Mouse (Mus musculus): ENCODE measurements around the gene Kyat3.
"Not testable (repeated sequence)": the region's sequence is repeated elsewhere in the genome, so short reads cannot be mapped to it uniquely, and the experiment has no call there.

The Kyat3 gene

GRCm38 (mm10) chr3:142700442-142701322, at the start of gene Kyat3:
Kyat3 (plus strand) TSS chr3:142701051.
- peak; percentile 88 to 94 for DNase-seq (ENCODE audit: low spot score in 2 of 2)

DNA sequence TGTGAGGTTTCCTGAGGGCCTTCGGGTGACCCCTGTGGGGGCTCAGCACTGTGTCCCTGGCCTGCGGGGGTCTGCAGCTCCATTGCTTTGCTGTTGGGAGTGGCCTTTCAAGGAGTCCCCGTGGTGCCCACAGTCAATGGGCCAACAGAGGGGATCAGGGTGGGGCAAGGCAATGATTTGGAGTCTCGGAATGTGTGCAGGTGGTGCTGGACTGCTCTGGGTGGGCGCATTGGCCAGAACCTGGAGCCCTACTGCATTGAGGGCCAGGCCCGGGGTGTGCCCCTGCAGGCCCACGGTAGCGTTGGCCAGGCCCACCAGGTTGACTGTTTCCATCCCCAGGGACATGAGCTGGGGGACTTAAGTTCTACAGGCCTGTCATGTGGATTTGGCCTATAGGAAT, 36.1 kb upstream of the Kyat3 start:
- DNase-seq (ENCODE audit: low spot score in 2 of 2) = no peak

DNA sequence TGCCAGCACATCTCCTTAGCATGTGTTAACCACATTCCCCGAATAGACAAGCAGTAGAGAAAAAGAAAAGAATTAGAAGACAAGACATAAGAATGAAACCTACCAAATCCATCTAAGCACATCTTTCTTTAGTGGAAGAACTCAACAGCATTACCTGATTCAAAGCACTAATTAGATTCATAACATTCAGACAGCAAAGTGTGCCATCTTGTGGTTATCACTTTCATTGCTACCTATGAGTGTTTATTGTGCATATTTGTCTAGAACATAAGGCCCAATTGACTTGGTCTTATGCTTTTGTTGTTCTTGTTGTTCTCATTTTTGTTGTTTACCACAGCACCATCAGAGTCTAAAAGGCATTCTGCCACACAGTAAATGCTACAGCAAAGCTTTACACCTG, 26.2 kb upstream of the Kyat3 start:
- DNase-seq (ENCODE audit: low spot score in 2 of 2) = no peak

DNA sequence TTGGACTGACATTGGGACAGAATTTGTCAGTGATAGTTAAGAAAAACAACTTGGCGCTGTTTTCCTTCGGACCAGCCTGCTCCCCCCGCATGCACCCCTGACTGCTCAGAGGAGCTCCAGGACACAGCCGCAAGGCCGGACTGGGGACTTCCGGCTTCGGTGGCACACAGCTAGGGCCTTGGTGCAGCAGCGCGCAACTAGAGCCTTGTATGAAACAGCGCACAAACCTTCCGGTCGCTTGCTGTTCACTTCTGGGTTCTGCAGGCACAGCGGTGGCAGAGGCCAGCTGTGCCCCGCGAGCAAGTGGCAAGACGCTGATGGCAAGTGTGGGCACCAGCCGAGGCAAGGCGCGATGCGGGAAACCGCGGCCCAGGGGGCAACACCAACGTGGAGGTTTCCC, 12.9 kb upstream of the Kyat3 start:
- DNase-seq (ENCODE audit: low spot score in 2 of 2) = no peak

DNA sequence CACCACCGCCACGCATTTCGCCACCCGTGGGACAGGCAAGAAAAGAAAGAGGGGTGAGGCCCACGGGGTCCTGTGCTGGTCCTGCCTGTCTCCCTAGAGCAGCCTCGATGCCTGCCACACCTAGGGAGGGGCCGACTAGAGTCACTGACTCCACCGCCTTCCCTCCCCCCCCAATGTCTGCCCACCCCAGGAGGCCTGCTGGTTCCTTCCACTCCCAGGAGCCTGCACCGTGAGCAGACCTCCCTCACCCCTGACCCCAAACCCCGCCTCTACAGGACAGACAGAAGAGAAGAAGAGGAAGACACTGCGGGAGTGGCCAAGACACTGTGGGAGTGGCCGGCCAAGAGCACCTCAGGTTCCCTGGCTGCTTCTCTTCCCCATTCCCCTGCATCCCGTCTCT, 12.5 kb upstream of the Kyat3 start:
- no peak for DNase-seq (ENCODE audit: low spot score in 2 of 2)

GRCm38 (mm10) chr3:142696517-142696916, 4.3 kb upstream of the Kyat3 start:
- DNase-seq (ENCODE audit: low spot score in 2 of 2) = no peak

DNA sequence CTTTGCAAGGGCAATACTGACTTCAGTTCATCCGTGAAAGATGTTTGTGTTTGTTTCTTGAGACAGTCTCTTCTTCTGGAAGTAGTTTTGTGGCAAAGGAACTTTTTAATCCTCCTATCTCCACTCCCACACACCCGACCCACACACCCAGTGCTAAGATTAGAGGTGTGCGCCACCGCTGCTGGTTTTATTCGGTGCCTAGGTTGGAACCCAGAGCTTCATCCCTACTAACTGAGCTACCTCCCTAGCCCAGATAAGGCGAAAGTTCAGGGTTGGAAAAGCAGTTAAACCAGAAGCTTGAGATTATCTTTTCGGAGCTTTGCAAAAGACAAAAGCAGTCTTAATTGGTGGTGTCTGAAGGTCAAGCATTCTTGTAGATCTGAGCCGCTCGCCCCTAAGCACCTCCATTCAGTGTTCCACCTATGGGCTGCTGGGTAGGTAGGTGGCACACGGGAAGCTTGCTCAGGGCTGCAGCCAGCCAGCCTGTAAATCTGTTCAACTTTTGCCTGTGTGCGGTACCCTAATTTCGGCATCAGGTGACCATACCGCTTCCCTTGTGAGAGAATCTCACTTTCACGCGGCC, 647 bp downstream of the Kyat3 start:
- no peak for DNase-seq (ENCODE audit: low spot score in 2 of 2)

- DNase-seq (ENCODE audit: low spot score in 2 of 2) = no peak
Measured at GRCm38 (mm10) chr3:142706581-142707444, 6.0 kb downstream of the Kyat3 start.

- DNase-seq (ENCODE audit: low spot score in 2 of 2) = not testable (repeated sequence)
Measured at GRCm38 (mm10) chr3:142708181-142708848, 7.5 kb downstream of the Kyat3 start.

- DNase-seq (ENCODE audit: low spot score in 2 of 2) = peak; percentile 36 to 42
Measured at GRCm38 (mm10) chr3:142708849-142709419, 8.1 kb downstream of the Kyat3 start.

DNA sequence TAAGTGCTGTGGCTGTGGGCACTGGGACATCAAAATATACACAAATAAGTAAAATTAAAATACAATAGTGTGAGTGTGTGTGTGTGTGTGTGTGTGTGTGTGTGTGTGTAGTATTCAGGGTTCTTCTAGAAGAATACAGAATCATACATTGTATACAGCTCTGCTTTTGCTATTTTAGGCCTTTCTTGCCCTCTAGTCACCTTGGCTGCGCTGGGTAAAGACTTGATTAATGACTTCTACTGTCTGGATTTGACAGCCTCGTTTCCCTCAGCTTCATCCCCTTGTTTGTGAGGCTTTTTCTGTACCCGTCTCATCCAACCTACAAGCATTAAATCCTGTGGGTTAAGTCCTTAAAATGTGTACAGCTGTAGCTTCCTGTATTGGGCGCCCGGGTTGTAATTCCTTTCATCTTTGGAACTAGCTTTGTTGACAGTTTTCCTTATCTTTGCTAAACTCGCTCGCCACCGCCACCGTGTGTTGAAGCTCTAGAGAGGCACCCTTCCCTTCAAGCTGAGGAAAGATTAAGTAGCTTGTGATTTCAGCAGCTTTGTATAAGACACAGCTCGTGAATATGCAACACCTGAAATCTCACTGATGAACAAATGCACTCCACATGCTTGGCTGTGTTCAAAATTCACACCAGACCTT, 9.6 kb downstream of the Kyat3 start:
- no peak for DNase-seq (ENCODE audit: low spot score in 2 of 2)

DNA sequence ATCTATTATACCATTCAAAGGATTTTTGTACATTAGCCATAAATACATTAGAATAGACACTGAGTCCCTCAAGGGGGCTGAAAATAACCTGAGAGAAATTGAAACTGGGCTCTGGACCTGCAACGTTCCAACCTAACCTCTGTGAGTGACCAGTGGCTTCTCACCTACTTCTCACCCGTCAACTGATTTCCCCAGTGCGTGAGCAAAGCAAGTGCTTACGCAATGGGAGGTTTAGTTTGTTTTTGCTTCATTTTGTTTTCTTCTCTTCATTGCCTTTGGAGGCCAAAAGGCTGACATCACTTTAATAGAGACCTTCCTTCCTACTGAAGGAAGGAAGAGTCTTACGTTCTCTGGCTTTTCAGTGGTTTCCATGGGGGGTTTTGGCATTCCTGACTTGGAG, 10.5 kb downstream of the Kyat3 start:
- DNase-seq (ENCODE audit: low spot score in 2 of 2) = no peak

- DNase-seq (ENCODE audit: low spot score in 2 of 2) = not testable (repeated sequence)
Measured at GRCm38 (mm10) chr3:142712401-142713040, 11.7 kb downstream of the Kyat3 start.

DNA sequence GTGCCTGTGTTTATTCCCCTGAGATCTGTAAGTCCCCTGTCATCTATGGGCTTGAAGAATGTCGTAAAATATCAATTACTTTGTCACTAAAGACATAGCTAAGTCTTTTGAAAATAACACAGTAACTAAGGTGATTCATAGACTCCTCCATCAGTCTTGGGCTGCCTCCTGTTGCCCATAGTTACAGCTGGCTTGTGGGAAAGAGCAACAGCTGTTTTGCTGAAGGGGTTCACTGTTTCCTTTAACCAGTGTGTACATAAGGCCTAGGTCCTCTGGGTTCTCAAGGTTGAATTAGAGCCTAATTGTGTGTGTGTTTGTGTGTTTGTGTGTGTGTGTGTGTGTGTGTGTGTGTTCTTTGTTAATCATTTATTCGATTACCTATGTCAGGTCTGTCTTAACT, 24.6 kb downstream of the Kyat3 start:
- no peak for DNase-seq (ENCODE audit: low spot score in 2 of 2)

DNA sequence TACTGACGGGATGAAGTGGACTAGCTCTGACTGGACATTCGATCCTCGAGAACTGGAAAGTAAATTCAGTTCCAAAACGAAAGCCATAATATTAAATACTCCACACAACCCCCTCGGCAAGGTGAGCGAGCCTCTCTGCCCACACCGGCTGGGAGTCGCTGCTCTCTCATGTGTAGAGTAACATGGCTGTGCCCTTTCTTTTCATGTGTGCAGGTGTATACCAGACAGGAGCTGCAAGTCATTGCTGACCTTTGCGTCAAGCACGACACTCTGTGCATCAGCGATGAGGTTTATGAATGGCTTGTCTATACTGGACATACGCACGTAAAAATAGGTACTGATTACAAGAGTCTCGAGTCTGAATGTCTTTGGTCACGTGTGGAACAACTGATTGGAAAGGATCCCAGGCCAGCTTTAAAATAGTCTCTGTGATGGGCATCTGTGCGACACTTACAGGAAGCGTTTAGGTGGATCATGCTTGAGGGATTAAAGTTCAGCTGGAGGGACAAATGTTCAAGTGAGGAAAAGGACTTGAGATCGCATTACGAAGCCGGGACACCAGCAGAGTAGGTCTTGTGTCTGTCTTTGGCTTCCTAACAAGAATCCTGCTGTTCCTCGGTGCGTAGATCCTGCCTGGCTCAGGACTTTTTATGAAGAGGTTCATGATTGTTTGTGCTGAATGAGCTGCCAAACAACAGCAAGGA, 25.3 kb downstream of the Kyat3 start:
- DNase-seq (ENCODE audit: low spot score in 2 of 2) = no peak

DNA sequence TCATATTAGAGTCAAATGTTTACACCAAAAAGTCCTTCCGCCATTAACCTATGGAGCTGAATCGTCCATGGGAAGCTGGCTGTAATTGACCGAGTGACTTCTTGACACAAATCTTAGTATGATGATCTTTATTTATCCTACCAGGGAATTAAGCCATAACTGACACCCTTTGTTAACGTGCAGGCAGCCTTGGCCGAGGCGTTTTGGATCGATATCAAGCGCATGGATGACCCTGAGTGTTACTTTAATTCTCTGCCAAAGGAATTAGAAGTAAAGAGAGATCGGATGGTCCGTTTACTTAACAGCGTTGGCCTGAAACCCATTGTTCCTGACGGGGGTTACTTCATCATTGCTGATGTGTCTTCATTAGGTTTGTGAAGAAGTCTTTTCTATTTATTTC, 33.4 kb downstream of the Kyat3 start:
- DNase-seq (ENCODE audit: low spot score in 2 of 2) = no peak

DNA sequence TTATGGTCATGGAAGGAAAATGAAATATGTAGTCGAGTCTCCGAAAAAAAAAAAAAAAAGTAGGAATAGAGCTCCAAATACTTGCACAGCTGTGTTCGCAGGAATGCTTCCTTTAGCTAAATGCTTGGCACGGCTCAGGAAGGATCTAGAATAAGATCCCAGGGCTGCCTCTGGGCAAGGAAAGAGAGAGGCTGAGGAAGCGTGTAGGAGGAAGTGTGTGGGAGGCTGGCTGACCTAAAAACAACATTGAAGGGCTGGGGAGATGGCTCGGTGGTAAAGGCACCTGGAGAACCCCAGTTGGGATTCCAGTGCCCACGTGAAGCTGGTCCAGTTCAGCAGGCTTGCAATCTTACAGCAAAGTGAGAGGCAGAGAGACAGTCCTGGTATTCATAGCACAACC, 40.0 kb downstream of the Kyat3 start:
- peak; percentile 53 to 75 for DNase-seq (ENCODE audit: low spot score in 2 of 2)

DNA sequence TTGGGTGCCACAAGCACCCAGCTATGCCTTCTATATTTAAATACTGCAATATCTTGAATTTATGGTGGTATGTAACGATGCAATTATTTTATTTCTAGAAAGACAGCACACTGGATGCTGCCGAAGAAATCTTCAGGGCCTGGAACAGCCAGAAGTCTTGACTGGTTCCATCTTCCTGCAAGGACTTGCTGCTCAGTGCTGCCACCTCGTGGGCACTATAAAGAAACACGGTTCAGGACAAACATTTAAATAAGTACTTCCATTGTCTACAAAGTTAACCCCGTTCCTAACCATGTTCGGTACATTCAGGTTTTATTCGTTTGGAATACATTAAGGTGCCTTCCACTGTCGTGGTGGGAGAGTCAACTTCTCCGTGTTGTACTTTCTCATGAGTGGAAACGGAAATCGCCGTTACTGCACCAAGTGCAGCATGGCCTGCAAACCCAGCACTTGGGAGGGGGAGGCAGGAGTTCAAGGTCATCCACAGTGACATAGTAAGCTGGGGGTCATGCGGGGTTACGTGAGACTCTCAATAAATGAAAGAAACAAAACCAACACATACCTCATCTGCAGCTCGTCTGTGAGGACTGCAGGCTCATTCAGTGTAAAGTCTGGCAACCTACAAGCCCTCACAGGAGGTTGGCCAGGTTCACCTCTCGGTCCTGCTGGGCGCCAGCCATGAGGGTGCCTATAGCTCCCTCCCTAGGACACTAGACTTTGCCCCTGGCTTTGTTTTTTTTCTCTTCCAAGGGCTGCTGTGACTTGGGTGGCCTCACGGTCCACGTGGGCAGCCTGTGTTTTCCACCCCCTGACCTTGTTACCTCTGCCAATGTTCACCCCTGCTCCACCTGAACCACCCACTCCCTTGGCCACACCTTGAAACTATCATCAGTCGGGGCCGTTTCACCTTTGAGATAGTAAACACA, 43.4 kb downstream of the Kyat3 start:
- no peak for DNase-seq (ENCODE audit: low spot score in 2 of 2)

DNA sequence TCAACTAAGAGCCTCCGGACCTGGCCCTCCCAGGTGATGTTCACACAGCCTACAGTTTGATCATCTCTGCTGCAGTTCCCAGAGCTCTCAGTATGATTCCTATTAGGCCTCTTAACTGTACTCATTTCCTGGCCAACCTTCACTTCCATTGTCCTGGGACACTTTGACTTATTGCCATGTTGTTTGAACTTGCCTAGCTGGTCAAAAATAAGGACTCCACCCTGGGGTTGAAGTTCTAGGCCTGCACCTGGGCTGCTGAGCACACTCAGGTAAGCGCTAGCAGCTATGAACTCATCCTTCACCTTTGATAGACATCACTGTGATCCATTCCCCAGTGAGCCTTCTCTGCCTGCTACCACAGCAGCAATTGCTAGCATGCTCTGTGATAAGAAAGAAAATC, 44.2 kb downstream of the Kyat3 start:
- DNase-seq (ENCODE audit: low spot score in 2 of 2) = no peak
